Mouse (Mus musculus) heart, postnatal 0 days (tissue): ENCODE results near the gene Npas3.

Source experiments
- CTCF ChIP-seq: IDR thresholded peaks from 2 replicates; pipeline ENCODE4 v1.5.1; 2016; ENCODE audit warnings: antibody characterized with exemption, control low read depth, low read depth
- EP300 ChIP-seq: IDR thresholded peaks from 2 replicates; pipeline ENCODE4 v1.6.1; 2016; ENCODE audit warnings: antibody characterized with exemption, low read depth

GRCm38 (mm10) chr12:53587691-53588504, 339.4 kb downstream of the Npas3 start:
- TF ChIP-seq EP300 (no peak), CTCF (no peak)
